Mouse (Mus musculus) induced T-regulatory cell, adult 2 months (primary cell): Measurements from ENCODE around the gene Nsf.
"Not testable (repeated sequence)": the region's sequence is repeated elsewhere in the genome, so short reads cannot be mapped to it uniquely, and the experiment has no call there.

Source experiments
- DNase-seq: peaks from one replicate; pipeline ENCODE4 v3.0.0-alpha.2; 2012; ENCODE audit warnings: low read depth

Nsf gene

DNA sequence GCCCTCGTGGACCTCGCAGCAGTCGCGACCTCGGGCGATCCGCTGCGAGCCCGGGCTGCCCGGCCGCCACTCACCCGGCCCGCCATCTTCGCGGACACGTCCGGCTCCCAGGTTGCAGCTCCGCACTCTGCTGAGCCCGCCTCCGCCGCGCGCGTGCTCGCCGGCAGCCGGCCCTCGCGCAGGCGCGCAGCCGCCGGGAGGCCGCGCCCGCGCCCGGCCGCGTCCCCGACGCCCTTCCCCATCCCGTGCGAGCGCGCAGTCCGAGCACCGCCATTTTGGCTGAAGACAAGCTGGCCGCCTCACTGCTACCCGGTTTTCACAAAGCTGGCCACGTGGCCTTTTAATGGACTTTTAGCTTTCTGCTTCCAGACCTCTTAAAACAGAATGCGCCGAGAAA lies at the start of gene Nsf:
Nsf (minus strand) TSS at position 161 of the 397 bp plus-strand sequence.
- peak; percentile 88 for DNase-seq

DNA sequence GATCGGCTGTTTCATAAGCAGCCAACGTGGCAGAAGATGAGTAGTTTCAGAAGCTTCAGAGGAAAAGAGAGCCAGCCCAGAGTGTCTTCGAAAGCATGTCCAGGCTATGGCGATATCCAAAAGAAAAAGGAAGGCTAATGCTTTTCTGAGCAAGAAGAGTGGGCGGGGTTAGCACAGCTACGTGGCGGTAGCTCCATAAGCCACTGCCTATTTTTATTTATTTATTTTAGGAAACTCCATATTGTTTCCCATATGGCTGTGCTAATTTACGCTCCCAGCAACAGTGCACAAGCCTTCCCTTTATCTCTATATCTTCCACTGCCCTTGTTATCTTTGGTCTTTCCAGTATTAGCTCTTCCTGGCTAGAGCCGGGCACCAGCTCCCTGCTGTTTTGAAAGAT lies 49.5 kb upstream of the Nsf start:
- DNase-seq, result no peak

DNA sequence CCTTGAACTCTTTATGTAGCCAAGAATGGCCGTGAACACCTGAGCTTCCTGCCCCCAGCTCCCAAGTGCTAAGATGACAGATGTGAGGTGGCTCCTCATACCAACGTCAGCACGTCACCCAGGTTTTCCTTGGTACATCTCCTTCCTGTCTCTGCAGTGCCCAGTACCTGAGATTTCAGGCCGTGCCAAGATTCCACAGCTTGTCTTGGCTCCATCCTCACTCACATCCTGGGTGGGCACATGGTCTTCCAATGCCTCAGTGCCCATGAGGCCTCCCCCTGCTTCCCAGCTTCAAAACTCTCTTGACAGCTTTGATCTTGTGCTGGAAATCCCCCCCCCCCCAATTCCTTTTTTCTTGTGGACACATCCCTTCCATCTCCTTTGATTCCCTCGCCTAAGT lies 48.3 kb upstream of the Nsf start:
- no peak for DNase-seq

DNA sequence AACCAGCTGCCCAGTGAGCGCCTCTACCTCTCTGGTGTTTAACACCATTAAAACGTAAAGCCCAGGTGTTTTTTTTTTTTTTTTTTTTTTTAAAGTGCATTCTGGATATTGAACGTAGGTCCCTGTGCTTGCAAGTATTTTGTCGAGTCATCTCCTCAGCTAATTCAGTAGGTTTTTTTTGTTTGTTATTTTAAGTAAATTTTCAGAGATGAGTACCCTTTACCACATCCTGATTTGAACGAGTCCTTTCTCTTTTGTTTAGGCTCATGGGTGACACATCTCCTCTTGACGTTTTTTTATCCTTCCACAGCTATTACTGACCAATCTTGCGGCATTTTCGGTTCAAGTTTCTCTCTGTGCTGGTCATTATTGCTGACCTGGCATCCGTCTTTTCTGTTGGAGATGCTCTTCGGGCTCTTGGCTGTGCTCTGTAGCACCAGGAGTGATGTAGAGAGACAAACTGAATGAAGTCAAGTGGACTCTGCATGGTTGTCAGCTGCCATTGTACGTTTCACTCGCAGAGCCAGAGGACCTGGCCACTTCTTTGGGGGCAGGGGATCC lies 47.6 kb upstream of the Nsf start:
- peak; percentile 25 for DNase-seq

DNA sequence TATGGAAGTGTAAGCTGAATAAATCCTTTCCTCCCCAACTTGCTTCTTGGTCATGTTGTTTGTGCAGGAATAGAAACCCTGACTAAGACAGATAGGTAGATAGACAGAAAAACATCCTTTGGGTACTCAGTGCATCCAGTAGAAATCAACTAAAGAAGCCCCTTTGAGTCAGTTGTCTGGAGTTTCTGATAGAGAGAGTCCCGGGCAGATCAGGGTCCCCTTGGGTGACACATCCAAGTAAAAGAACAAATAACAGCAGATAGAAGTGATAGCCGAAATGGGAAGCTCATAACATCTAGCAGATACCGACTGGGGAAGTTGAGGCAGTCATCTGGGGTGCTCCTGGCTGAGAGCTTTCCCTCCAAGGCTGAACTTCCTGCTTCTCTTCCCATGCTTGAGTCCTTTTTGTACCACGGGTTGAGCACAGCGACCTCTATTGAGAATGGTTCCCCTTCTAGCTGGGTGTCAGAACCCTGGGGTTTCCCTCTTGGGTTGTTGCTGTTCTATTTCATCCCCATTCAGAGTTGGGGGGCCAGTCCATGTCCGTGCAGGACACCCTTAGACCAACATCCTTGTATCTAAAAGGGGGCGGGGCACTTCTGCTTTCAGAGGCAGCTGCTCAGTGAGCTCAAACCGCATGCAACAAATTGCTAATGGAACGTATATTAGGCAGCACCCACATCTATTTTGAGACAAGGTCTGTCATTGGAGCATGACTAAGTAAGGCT lies 47.0 kb upstream of the Nsf start:
- DNase-seq, result peak; percentile 26

DNA sequence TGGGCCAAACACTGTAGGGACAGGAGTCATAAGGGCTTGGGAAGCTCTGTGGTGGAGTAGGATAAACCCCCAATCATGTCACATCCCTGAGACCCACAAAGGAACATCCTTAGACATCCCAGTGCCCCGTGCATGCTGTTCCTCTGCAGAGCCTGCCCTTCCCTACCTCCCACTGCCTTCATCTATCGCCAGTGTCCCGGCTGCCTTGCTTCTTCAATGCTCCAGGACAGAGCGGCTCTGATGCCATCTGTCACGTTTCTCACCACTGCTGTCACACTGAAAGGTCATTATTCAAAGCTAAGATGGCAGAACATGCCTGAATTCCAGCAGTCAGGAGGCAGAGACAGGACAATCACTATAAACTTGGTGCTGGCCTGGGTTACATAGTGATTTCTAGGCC lies 44.9 kb upstream of the Nsf start:
- DNase-seq, result no peak

DNA sequence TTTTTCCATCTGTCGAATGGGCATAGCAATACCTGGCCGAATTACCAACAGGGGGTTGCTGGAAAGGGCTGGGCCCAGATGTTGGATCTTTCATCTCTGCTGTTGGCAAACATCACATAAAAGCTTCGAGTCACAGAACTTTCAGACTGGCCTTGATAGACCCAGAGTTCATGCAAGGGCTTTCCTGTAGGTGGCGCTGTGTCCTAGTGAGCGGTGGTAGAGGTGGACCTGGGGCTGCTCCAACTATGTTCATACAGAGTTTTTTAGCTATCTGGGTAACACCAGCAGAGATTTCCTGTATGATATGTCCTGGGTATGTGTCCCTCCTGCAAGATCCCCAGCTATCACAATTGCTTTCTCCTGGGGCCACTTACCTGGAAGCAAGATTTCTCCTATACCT lies 43.5 kb upstream of the Nsf start:
- peak; percentile 67 for DNase-seq

DNA sequence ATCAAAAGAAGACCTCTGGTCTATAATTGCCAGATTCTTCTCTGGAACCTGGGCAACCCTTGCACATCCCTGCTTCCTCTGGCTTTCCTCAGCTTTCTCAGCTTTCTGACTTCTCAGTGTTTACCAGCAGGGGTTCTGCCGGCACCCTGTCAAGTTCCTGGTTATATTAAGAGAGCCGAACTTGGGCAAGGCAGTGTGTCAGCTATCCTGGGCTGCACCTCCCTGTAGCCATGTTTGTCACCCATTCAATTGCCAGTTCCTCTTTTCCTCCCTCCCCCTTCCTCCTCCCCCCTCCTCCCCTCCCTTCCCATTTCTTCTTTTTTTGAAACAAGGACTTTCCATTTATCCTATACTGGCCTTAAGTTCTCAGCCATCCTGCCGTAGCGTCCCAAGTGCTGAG lies 38.8 kb upstream of the Nsf start:
- no peak for DNase-seq

DNA sequence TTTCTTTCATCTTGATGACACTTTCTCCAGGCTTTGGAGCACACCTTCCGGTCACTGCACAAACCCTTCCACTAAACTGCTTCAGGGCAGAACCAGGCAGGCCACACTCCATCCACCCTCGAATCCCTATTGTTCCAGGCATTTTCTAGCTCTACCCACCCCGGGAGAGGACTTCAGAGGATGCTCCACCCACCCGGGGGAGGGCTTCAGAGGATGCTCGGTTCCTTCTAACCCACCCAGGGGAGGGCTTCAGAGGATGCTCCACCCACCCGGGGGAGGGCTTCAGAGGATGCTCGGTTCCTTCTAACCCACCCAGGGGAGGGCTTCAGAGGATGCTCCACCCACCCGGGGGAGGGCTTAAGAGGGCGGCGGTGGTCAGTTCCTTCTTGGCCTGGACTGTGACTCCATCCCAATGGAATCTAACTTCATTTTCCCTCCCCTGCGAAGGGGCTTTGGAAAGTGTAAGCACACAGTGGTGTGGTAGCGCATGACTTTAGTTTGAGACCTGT lies 36.2 kb upstream of the Nsf start:
- not testable (repeated sequence) for DNase-seq

DNA sequence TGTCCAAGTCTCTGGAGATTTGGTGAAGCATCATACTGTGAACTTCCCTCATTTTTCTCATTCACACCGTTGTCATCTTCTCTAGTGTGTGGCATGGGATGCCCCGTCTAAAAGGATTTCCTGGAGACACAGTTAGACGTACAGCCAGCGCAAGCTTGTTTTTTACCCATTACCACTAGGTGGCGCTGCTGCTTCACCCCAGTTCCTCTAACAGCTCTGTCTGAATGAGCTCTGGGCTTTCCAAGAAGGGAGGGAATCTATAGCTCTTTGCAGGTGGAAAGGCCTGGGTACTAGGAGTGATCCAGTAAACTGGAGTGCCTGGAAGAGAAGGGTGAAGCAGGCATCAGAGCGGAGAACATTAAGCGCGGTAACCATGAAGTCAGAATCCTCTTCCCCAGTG lies 33.6 kb upstream of the Nsf start:
- DNase-seq, result peak; percentile 84

DNA sequence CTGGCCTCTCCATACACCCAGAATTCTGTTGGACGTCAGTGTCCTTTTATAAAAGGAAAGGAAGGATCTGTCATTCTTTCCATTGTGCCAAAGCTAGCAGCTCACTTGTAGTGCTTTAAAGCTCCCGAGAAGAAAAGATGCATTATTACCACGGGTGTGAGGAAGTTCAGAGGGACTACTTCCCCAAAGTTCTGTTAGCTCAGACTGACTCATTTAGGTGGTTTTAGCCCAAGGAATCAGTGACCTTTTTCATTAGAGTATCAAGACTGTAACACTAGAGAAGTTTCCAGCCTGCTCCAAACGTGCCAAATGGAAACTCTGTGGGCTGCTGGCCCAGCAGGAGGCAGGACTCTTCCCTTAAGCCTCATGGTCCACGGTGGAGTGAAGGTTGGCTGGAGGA lies 30.2 kb upstream of the Nsf start:
- no peak for DNase-seq

DNA sequence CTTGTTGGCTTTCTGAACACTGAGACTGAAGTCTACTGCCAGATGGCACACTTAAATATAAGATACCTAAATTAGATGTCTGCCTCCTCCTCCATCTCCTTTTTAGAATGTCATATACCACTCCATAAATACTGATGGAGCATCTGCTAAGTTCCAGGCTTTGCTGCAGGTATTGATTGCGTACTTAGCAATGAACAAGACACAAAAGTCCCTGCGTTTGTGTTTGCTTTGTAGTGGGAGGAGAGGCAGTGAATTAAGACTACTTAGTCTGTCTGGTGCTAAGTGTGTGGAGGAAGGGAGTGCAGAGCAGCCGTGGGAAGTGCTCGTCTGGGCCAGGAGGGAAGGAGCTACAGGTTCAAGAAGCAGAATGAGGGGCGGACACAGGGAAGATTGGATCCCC lies 28.0 kb upstream of the Nsf start:
- no peak for DNase-seq

DNA sequence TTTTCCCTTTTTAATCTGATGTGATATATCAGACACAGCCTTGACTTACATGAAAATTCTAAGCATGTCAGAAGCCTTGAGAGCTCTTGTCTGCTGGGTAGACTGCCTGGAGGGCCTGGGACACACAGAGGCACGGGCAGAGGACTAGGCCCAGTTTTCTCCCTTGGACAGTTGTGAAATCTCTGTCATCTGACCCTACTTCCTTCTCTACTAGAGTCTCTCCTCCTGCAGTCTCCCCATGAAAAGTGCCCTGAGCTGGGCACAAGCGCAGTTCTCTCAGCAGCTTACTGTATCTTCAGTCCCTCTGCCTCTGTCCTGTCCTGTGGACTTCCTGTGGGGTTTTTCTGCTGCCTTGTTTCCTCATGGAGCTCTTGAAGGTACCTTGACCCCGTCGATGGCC lies 25.5 kb upstream of the Nsf start:
- no peak for DNase-seq

DNA sequence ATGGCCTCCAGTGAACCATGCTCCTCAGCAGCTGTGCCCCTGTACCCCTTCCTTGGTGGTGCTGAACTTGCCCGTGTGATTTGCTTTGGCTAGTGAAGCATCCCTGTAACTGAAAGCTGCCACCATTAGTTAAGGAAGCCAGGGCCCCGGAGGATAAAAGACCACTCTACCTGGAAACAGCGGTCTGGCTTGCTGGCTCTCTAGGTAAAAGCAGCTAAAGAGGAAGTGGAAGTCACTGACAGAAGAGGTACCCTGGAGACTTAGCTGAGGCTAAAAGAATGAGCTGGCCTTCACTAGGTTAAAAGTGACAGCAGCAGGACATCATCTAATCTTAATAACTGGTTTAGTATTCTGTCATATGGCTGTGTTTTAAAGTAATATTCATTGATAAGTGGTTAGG lies 17.0 kb upstream of the Nsf start:
- DNase-seq, result no peak

DNA sequence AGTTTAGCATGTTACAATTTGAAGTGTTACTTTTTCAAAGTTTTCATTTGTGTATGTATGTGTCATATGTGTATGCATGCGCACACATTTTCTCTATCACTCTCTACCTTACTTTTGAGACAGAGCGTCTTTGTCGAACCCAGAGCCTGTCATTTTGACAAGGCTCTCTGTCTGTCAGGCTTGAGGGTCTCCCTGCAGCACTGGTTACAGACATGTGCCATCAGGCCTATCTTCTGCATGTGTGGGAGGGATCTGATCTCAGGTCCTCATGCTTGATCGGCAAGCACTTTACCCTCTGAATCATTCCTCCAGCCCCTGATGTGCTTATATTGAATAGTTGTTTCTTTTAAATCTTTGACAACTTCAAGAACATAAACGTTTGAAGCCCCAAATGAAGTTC lies 15.4 kb upstream of the Nsf start:
- no peak for DNase-seq

DNA sequence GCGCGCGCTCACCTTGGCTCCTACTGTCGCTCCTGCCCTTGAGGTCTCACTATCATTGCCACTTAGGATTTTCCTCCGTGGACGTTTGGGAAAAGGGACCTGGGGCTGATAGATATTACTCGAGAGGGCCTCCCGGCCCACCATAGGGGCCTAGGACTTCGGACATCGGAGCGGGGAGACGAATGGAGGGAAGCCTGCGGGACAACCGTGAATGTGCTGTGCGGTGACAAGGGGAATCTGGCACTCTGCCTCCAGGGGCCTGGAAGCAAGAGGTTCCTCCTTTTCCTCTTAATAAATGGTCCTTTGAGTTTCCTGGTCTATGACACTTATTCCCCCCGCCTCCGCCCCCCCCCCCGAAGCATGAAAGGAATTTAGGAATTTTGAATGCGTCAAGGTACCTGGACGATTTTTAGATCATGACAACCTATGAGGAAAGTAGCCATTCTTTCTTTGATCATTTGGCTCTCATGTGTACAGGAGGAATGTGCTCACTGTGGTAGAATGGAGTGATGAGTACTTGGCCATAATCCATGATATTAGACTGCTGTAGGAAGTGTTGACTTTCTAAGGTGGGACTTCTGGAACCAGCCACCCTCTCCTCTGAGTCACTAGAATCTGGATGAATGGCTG lies 13.4 kb upstream of the Nsf start:
- DNase-seq, result no peak

DNA sequence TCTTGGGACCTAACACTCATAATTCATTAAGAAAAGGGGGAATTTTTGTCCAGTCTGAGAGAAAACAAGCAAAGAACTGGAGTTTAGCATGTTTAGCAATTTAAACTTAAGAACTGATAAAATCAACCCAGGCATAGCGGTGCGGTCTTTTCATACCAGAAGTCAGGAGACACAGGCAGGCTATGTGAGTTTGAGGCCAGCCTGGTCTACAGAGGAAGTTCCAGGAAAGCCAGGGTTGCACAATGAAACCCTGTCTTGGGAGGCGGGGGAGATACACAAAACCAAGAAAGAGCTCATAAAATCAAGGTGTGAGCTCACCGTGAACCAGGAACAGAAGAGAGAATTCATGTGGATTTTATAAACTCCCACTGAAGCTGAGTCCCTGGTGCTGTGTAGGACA lies 3.0 kb upstream of the Nsf start:
- DNase-seq, result no peak

DNA sequence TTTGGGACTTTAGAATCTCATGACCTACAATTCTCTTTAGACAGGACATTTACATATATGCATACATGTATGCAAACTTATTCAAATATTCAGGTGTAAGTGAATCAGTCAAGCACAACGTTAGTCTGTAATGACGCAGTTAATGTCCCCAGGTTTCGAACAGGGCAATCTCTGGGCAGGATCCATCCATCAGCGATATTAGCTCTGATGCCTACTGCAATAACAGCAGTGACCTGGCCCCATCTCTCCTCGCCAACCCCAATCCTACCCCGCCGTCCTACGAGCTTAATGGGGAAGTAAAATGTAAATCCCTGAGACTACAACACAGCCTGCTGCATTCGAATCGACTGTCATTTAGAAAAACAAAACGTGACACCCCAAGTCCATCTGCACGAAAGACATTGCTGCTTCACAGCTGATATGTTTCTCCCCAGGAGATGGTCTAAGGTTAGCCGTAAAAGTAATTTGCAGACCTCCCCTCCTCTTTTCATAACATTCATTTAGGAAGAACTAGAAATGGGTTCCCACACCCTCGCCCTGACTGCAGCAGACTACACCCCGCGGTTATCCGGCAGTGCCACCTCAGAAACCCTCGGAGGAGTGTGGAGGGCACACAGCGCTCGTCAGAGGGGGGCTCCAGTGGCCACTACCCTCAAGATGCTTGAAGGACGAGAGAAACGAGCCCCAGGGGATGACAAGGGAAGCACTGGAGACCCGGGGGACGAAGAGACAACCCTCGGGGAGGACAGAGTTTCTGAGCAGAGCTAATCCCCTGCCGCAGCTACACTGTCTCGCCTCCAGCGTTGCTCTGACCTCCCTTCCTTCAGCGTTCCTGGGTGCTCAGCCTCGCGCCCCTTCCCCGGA lies 592 bp downstream of the Nsf start:
- no peak for DNase-seq

DNA sequence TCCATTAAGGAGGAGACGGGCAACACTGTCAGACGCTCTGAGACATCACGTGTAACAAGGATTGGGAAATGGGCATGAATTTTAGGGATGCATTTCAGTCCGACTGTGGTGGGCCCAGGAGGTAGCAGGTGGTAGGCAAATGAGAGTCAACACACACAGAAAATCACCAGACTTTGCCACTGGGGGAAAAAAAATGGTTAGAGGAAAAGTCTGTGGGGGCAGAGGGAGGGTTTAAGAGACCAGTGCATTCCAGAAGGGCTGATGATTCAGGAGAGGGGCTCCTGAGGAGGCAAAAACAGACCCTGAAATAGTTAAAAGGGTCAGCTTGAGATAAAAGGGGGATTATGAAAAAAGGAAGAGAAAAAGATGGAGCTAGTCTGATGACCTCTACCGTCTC lies 1.2 kb downstream of the Nsf start:
- DNase-seq, result no peak

DNA sequence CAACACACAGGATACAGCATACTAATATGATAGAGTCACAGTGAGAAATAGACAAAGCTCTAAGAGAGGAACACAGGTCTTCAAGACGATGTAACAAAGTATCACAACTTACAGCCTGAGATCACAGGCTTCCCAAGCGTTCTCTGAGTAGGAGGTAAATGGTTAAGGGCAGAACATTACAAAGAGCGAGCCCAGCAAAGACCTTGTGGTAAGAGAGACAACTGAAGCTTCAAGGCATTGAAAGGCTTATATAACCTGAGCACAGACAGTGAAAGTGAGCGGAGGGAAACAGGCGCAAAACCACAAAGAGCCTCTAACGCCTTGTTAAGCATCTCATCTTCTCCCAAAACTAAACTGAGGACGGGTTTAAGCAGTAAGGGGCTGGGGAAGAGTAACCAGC lies 2.8 kb downstream of the Nsf start:
- DNase-seq, result no peak

DNA sequence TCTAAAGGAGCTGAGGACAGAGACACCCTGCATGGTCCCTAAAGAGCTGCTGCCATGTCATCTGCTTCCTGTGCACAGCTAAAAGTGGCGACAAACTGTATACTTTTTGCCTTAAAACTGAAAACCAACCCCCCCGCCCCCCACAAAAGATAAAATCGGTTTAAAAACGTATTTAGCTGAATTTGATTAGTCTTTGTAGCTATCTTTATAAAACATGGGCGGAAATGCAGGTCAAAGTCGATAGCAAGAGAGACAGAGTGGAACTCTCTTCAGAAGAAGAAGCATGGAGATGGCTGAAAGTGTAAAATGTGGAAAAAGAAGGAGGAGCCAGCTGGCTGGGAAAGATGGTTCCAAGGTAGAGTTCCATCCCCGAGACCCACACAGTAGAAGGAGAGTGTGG lies 4.9 kb downstream of the Nsf start:
- no peak for DNase-seq

DNA sequence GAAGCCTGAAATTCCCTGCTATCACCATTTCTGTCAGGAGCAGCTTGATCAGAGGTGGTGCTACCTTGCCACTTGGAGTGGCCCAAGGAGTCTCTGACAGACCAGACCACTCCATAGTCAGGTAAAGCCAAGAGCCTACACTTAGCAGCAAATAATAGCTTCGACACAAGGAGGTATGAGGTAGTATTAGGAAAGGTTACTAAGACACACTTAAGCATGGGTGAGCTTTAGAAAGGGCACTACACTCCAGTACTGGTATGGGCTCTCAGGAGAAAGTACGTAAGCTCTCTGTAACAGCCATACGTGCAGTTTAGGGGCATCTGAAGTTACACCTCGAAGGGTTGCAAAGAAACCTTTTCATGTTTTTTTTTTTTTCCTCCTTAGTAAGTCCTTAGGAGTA lies 11.1 kb downstream of the Nsf start:
- no peak for DNase-seq

DNA sequence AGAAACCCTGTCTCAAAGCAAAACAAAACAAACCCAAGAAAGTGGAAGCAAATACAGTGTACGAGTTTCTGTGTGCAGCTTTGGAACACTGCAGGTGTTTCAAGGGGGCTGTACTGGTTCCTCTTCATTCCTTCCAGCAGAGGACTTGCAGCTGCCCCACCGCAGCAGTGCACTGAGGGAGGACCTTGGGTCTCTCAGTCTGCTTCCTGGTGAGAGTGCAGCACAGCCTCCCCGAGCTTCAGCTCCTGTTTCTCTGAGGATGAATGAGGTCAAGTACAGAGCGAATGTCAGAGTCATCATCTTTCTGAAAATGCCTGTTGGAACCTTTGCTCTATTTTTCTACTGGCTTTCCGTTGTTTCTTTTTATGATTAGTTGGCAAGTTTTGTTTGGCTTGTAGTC lies 12.5 kb downstream of the Nsf start:
- DNase-seq, result no peak
